Mouse (Mus musculus) testis, adult 2 months (tissue): ENCODE data around the gene P4ha1.

ENCODE experiments used
- CTCF ChIP-seq: fragments of 200-500 bp; IDR thresholded peaks from 2 replicates; pipeline ENCODE4 v1.5.1; 2012; ENCODE audit warnings: low read depth, mild to moderate bottlenecking, inconsistent platforms, low read length, moderate library complexity; ENCODE audit not compliant: control insufficient read depth, insufficient read depth, insufficient replicate concordance
- POLR2A ChIP-seq: fragments of 200-500 bp; IDR thresholded peaks from 2 replicates; pipeline ENCODE4 v1.6.1; 2012; ENCODE audit warnings: low read depth, mild to moderate bottlenecking, inconsistent platforms, low read length, moderate library complexity; ENCODE audit not compliant: control insufficient read depth

DNA sequence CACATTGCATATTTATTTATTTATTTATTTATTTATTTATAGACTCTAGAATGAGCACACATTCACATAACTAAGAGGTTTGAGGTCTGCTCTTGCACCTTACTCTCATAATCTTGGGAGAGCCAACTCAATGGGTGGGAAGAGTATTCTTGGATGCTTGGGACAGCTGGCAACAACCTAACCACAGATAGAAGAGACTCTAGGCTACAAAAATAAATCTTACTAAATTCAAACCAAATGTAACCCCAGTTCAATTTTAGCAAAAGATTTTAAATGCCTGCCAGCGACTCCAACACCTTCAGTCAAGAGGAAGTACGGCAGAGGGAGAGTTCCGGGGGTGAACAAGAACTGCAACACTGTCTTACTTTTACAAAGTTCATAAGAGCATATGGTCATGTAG, 2.0 kb upstream of the P4ha1 start:
- no peak for TF ChIP-seq POLR2A
- no peak for TF ChIP-seq CTCF
